Mouse (Mus musculus) kidney, adult 9 months (tissue): ENCODE results near the gene Cblb.

Experiments
- DNase-seq: peaks from one replicate; pipeline ENCODE4 v3.0.0; 2022

Gene Cblb

GRCm38 (mm10) chr16:52040937-52041336 lies 9.9 kb downstream of the Cblb start:
- DNase-seq = no peak

GRCm38 (mm10) chr16:52042667-52043379 lies 11.8 kb downstream of the Cblb start:
- no peak for DNase-seq

GRCm38 (mm10) chr16:52043380-52044117 lies 12.5 kb downstream of the Cblb start:
- DNase-seq = peak; percentile 66

GRCm38 (mm10) chr16:52044518-52044917 lies 13.5 kb downstream of the Cblb start:
- DNase-seq = no peak

- no peak for DNase-seq
Observed at GRCm38 (mm10) chr16:52044985-52045384, 14.0 kb downstream of the Cblb start.

GRCm38 (mm10) chr16:52046464-52046863 lies 15.4 kb downstream of the Cblb start:
- no peak for DNase-seq

GRCm38 (mm10) chr16:52051106-52051505 lies 20.1 kb downstream of the Cblb start:
- no peak for DNase-seq

GRCm38 (mm10) chr16:52052734-52053133 lies 21.7 kb downstream of the Cblb start:
- DNase-seq = no peak

- no peak for DNase-seq
Observed at GRCm38 (mm10) chr16:52055236-52055635, 24.2 kb downstream of the Cblb start.

- DNase-seq = no peak
Observed at GRCm38 (mm10) chr16:52056164-52056563, 25.1 kb downstream of the Cblb start.

GRCm38 (mm10) chr16:52057335-52057734 lies 26.3 kb downstream of the Cblb start:
- DNase-seq = no peak

- DNase-seq = no peak
Observed at GRCm38 (mm10) chr16:52059535-52059934, 28.5 kb downstream of the Cblb start.

GRCm38 (mm10) chr16:52060100-52060719 lies 29.2 kb downstream of the Cblb start:
- peak; percentile 41 for DNase-seq

- DNase-seq = peak; percentile 26
Observed at GRCm38 (mm10) chr16:52061015-52061481, 30.0 kb downstream of the Cblb start.

- DNase-seq = peak; percentile 60
Observed at GRCm38 (mm10) chr16:52064309-52065105, 33.5 kb downstream of the Cblb start.

GRCm38 (mm10) chr16:52067632-52068516 lies 36.8 kb downstream of the Cblb start:
- no peak for DNase-seq

- no peak for DNase-seq
Observed at GRCm38 (mm10) chr16:52068517-52068874, 37.5 kb downstream of the Cblb start.

GRCm38 (mm10) chr16:52069648-52070047 lies 38.6 kb downstream of the Cblb start:
- DNase-seq = no peak

GRCm38 (mm10) chr16:52070128-52070527 lies 39.1 kb downstream of the Cblb start:
- DNase-seq = no peak

GRCm38 (mm10) chr16:52071290-52071689 lies 40.3 kb downstream of the Cblb start:
- DNase-seq = no peak

GRCm38 (mm10) chr16:52071766-52072209 lies 40.8 kb downstream of the Cblb start:
- peak; percentile 27 for DNase-seq

GRCm38 (mm10) chr16:52076652-52077051 lies 45.6 kb downstream of the Cblb start:
- DNase-seq = no peak
